Mouse (Mus musculus) kidney, embryonic 14.5 days (tissue): Measurements from ENCODE around the gene Actr6. TPM values are rescaled to one million over a fixed set of nuclear protein-coding genes. Genes with fewer than 3 reads are reported as not detected.

ENCODE experiments used
- polyA plus RNA-seq: library from polyadenylated mRNA; unstranded; fragments of >200 nt; fragmentation: Nextera tagmentation; extraction: Ambion mirVana; gene quantifications from 2 replicates; pipeline ENCODE4 v1.2.1, GENCODE M21; 2014

The Actr6 gene
- polyA plus RNA-seq, 1 experiment from 2014 or later = 36.3 TPM

Other genes with a start within 250 kb of the Actr6 start
- gene Nr1h4, start 198.7 kb downstream of the Actr6 start, polyA plus RNA-seq = 0.34 and 0.66 TPM in 2 replicates
- gene Slc17a8, start 111.0 kb downstream of the Actr6 start, polyA plus RNA-seq = 0.29 and 0.45 TPM in 2 replicates
- gene Scyl2, start 46.0 kb downstream of the Actr6 start, polyA plus RNA-seq = 9.2 and 16.0 TPM in 2 replicates
- gene Uhrf1bp1l, start 12.7 kb upstream of the Actr6 start, polyA plus RNA-seq = 22.9 and 38.0 TPM in 2 replicates
- gene Anks1b, start 141.2 kb upstream of the Actr6 start, polyA plus RNA-seq = 4.2 and 4.4 TPM in 2 replicates